Mouse (Mus musculus) hindbrain, embryonic 13.5 days (tissue): ENCODE results near the gene Dnase2b. TPM values are rescaled to one million over a fixed set of nuclear protein-coding genes. Genes with fewer than 3 reads are reported as not detected.

Experiments used
- ATAC-seq: fragments of 200-750 bp; cut with Nextera tagmentation; 2 replicates; pipeline ENCODE4 v1.8.0; 2017; ENCODE audit warnings: moderate TSS enrichment; ENCODE audit not compliant: low FRiP score
- H3K27ac ChIP-seq: fragments of 300-500 bp; sonication (generic); 2 replicates; pipeline ENCODE4 v1.5.1; 2015; ENCODE audit warnings: inconsistent platforms, mild to moderate bottlenecking, moderate library complexity
- H3K27me3 ChIP-seq: fragments of 300-500 bp; sonication (generic); 2 replicates; pipeline ENCODE4 v1.6.1; 2015; ENCODE audit warnings: mild to moderate bottlenecking, inconsistent platforms
- H3K36me3 ChIP-seq: fragments of 300-500 bp; sonication (generic); 2 replicates; pipeline ENCODE4 v1.6.1; 2015; ENCODE audit warnings: mild to moderate bottlenecking, inconsistent platforms
- H3K4me1 ChIP-seq: fragments of 300-500 bp; sonication (generic); replicated peaks from 2 replicates; pipeline ENCODE4 v1.6.1; 2015; ENCODE audit warnings: inconsistent platforms
- H3K4me2 ChIP-seq: fragments of 300-500 bp; sonication (generic); 2 replicates; pipeline ENCODE4 v1.6.1; 2015; ENCODE audit warnings: inconsistent platforms, mild to moderate bottlenecking, moderate library complexity
- H3K4me3 ChIP-seq: fragments of 300-500 bp; sonication (generic); 2 replicates; pipeline ENCODE4 v1.5.1; 2015; ENCODE audit warnings: mild to moderate bottlenecking, inconsistent platforms
- H3K9ac ChIP-seq: fragments of 300-500 bp; sonication (generic); 2 replicates; pipeline ENCODE4 v1.6.1; 2015; ENCODE audit warnings: mild to moderate bottlenecking, inconsistent platforms
- H3K9me3 ChIP-seq: fragments of 300-500 bp; sonication (generic); 2 replicates; pipeline ENCODE4 v1.6.1; 2016; ENCODE audit warnings: inconsistent platforms
- WGBS: fragments of 180-500 bp; shearing (Covaris S2); methylation state at CpG from one replicate; pipeline ENCODE4 v1.1.7; 2015; 5-methylcytosine and 5-hydroxymethylcytosine counted together
- polyA plus RNA-seq: library from polyadenylated mRNA; unstranded; fragments of >200 nt; fragmentation: Nextera tagmentation; extraction: Ambion mirVana; gene quantifications from 2 replicates; pipeline ENCODE4 v1.2.1, GENCODE M21; 2015

Dnase2b gene
- polyA plus RNA-seq, 1 experiment from 2014 or later: not detected

DNA sequence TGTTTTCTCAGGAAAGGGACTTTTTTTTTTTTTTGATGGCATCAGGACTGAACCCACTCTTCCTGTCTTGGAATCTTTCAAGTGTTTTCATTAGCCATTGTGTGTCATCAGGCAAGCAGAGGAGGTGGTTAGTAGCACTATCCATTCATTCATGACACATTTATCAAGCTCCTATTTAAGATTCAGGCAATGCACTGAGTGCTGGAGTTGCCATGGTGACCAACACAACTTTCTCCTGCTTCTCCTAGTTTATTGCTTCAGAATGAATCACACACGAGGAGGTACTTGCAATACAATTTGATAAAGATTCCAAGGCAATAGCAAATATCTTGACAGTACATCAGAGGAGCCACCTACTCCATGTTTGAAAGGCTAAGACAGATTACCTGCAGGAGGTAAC lies 8.0 kb downstream of the Dnase2b start:
- H3K27me3 ChIP-seq: no peaks in the 10 kb centered on the region
- WGBS: 12% methylated on average over 1 of the region's 1 CpGs
- no peak overlapping the region for H3K4me2 ChIP-seq
- peaks cover 16% of the 10 kb centered on the region; the same call in 1 of the 2 replicates for H3K4me1 ChIP-seq
- ATAC-seq: peak; percentile 46
- H3K4me3 ChIP-seq: no peak overlapping the region
- H3K9ac ChIP-seq: no peak overlapping the region
- H3K9me3 ChIP-seq: no peaks in the 10 kb centered on the region
- H3K27ac ChIP-seq: peak overlapping the region; percentile 60
- no peaks in the 10 kb centered on the region for H3K36me3 ChIP-seq

DNA sequence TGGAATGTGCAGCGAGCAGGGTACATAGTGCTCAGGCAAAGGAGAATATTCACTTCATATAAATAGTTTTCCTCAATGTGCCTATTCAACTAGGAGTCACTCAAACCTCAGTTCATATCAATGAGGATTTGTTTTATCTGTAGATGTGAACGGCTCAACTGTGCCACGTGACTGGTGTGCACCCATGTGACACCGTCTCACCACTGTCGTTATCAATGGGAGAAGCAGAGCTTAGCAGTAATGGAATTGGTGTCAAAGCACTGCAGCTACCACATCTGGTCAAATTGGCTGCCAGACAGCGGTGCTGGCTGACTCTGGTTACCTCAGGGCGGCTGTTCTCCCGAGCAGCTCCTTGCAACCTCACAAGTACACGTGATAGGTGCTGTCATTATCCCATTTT lies 10.7 kb downstream of the Dnase2b start:
- H3K4me1 ChIP-seq: peaks cover 16% of the 10 kb centered on the region; the same call in 1 of the 2 replicates
- WGBS: 83% methylated on average over 9 of the region's 9 CpGs
- H3K36me3 ChIP-seq: no peaks in the 10 kb centered on the region
- H3K9me3 ChIP-seq: no peaks in the 10 kb centered on the region
- no peaks in the 10 kb centered on the region for H3K27me3 ChIP-seq
- no peak overlapping the region for H3K27ac ChIP-seq
- H3K9ac ChIP-seq: no peak overlapping the region
- H3K4me3 ChIP-seq: no peak overlapping the region
- no peak overlapping the region for H3K4me2 ChIP-seq
- ATAC-seq: no peak

GRCm38 (mm10) chr3:146602531-146602930 lies 12.9 kb downstream of the Dnase2b start:
- no peak overlapping the region for H3K4me2 ChIP-seq
- WGBS: 96% methylated on average over 3 of the region's 3 CpGs
- H3K36me3 ChIP-seq: no peaks in the 10 kb centered on the region
- no peak for ATAC-seq
- H3K27me3 ChIP-seq: no peaks in the 10 kb centered on the region
- H3K4me3 ChIP-seq: no peak overlapping the region
- no peak overlapping the region for H3K9ac ChIP-seq
- no peak overlapping the region for H3K27ac ChIP-seq
- no peaks in the 10 kb centered on the region for H3K9me3 ChIP-seq
- H3K4me1 ChIP-seq: peaks cover 9% of the 10 kb centered on the region; the same call in 1 of the 2 replicates

DNA sequence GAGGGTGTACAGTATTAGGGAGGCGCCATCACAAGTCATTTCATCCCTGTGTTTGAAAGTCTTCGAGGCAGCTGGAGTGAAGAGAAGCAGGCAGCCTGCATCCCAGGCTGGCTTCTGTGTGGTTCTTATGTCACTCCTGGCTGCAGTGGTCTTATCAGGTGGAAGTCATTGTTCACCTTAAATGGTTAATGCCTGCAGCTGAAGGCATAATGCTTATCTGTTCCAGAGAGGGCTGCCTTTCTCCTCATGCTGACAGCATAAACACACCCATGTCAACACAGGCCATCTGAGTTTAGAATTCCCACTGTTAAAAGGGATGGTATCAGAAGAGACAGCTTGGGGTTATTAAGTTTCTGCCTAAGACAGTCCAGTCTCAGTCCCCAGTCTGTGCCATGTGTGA lies 14.2 kb downstream of the Dnase2b start:
- 96% methylated on average over 2 of the region's 2 CpGs for WGBS
- no peak for ATAC-seq

DNA sequence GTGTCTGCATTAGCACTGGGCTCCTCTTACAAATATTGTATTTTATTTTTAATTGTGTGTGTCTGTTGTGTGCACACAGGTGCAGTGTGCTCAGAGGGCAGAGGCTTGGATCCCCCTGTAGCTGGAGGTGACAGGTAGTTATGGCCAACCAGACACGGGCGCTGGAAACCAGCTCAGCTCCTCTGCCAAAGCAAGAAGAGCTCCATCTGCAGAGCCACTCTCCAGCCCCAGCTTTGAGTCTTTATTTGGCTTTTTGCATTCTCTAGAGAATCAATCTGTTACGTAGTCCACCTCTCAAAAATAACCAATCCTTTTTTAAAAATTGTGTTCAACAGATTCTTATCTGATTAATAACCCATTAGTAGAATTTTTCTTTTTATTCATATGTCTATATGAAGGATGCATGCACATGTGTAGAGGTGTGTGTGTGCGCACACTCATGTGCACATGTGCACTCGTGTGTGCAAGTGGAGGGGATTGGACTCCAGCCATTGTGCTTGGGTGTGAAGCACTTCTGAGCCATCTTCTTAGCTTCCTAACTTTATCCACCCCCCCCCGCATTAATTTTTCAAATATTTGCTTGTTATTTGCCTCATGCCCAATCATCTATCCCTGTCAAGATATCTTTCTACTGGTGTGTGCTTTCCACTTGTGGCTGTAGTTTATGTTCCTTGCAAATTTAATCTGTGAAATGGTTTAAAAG lies 16.0 kb downstream of the Dnase2b start:
- no peak overlapping the region for H3K27ac ChIP-seq
- no peaks in the 10 kb centered on the region for H3K27me3 ChIP-seq
- no peak overlapping the region for H3K4me2 ChIP-seq
- no peaks in the 10 kb centered on the region for H3K36me3 ChIP-seq
- 92% methylated on average over 6 of the region's 6 CpGs for WGBS
- no peak overlapping the region for H3K9ac ChIP-seq
- H3K4me3 ChIP-seq: no peak overlapping the region
- no peaks in the 10 kb centered on the region for H3K9me3 ChIP-seq
- ATAC-seq: no peak
- H3K4me1 ChIP-seq: no peaks in the 10 kb centered on the region

More for the DNA sequence above, 14.2 kb downstream of the Dnase2b start:
- Histone ChIP-seq H3K4me2 (no peak overlapping the region), H3K36me3 (no peaks in the 10 kb centered on the region), H3K9ac (no peak overlapping the region), H3K27ac (no peak overlapping the region), H3K9me3 (no peaks in the 10 kb centered on the region), H3K27me3 (no peaks in the 10 kb centered on the region), H3K4me3 (no peak overlapping the region), H3K4me1 (no peaks in the 10 kb centered on the region)

GRCm38 (mm10) chr3:146598411-146598810 lies 17.0 kb downstream of the Dnase2b start:
- ATAC-seq: no peak
- Histone ChIP-seq H3K4me2 (no peak overlapping the region), H3K36me3 (no peaks in the 10 kb centered on the region), H3K27me3 (no peaks in the 10 kb centered on the region), H3K4me1 (no peaks in the 10 kb centered on the region), H3K9me3 (no peaks in the 10 kb centered on the region), H3K9ac (no peak overlapping the region), H3K27ac (no peak overlapping the region), H3K4me3 (no peak overlapping the region)
- WGBS: 87% methylated on average over 6 of the region's 6 CpGs

- H3K36me3 ChIP-seq: no peaks in the 10 kb centered on the region
- ATAC-seq: no peak
- H3K9me3 ChIP-seq: no peaks in the 10 kb centered on the region
- H3K4me2 ChIP-seq: no peak overlapping the region
- no peak overlapping the region for H3K27ac ChIP-seq
- H3K9ac ChIP-seq: no peak overlapping the region
- H3K4me1 ChIP-seq: no peaks in the 10 kb centered on the region
- H3K4me3 ChIP-seq: no peak overlapping the region
- 89% methylated on average over 7 of the region's 7 CpGs for WGBS
- no peaks in the 10 kb centered on the region for H3K27me3 ChIP-seq
These were observed 18.5 kb downstream of the Dnase2b start for GRCm38 (mm10) chr3:146596864-146597263.

- WGBS: 87% methylated on average over 8 of the region's 8 CpGs
- Histone ChIP-seq H3K27me3 (no peaks in the 10 kb centered on the region), H3K27ac (no peak overlapping the region)
These were observed 19.0 kb downstream of the Dnase2b start for GRCm38 (mm10) chr3:146596387-146596786.

DNA sequence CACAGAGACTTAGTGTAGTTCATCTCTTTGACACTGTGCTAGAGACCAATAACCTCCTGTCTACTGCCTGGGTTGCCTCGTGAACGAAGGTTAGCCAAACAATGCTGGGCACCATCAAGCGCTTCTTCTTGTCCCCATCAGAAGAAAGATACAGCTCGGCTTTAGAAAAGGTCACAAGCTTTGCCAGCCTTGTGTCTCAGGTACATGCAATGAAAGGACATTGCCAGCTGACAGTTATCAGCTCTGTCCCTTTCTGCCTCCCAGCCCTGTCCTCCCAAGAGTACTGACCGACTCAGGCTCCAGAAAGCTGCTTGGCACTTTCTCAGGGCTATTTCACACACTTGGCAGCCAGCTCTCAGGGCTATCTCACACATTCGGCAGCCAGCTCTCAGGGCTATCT lies 20.0 kb downstream of the Dnase2b start:
- Histone ChIP-seq H3K9me3 (no peaks in the 10 kb centered on the region), H3K9ac (no peak overlapping the region), H3K27me3 (no peaks in the 10 kb centered on the region), H3K27ac (no peak overlapping the region), H3K4me1 (no peaks in the 10 kb centered on the region), H3K4me3 (no peak overlapping the region), H3K4me2 (no peak overlapping the region), H3K36me3 (no peaks in the 10 kb centered on the region)
- 90% methylated on average over 6 of the region's 6 CpGs for WGBS
- no peak for ATAC-seq

More at GRCm38 (mm10) chr3:146596387-146596786, 19.0 kb downstream of the Dnase2b start:
- no peaks in the 10 kb centered on the region for H3K4me1 ChIP-seq
- ATAC-seq: no peak
- no peak overlapping the region for H3K9ac ChIP-seq
- no peak overlapping the region for H3K4me3 ChIP-seq
- H3K36me3 ChIP-seq: no peaks in the 10 kb centered on the region
- H3K4me2 ChIP-seq: no peak overlapping the region
- H3K9me3 ChIP-seq: no peaks in the 10 kb centered on the region

DNA sequence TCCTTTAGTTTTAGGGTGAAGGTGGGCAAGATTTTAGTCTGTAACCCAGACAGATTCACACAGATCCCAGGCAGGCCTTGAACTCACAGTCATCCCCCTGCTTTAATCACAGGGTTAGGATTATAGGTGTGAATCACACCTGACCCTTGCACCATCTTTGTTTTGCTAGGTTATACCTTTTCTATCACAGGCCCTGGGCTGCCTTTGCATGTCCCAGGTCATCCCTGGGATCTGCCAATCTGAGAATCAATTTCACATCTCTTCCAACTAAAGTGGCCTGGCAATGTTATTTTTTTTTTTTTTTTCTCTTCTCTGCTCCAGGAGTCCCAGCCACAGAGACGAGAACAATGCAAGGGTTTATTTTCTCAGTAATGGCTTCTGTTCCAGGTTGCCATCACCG lies 23.8 kb downstream of the Dnase2b start:
- no peak overlapping the region for H3K4me3 ChIP-seq
- H3K9me3 ChIP-seq: no peaks in the 10 kb centered on the region
- H3K4me2 ChIP-seq: no peak overlapping the region
- no peaks in the 10 kb centered on the region for H3K4me1 ChIP-seq
- no peak for ATAC-seq
- peak overlapping the region; percentile 44; the same call in 1 of the 2 replicates for H3K27ac ChIP-seq
- no peak overlapping the region for H3K9ac ChIP-seq
- no peaks in the 10 kb centered on the region for H3K27me3 ChIP-seq
- 68% methylated on average over 2 of the region's 2 CpGs for WGBS
- no peaks in the 10 kb centered on the region for H3K36me3 ChIP-seq

DNA sequence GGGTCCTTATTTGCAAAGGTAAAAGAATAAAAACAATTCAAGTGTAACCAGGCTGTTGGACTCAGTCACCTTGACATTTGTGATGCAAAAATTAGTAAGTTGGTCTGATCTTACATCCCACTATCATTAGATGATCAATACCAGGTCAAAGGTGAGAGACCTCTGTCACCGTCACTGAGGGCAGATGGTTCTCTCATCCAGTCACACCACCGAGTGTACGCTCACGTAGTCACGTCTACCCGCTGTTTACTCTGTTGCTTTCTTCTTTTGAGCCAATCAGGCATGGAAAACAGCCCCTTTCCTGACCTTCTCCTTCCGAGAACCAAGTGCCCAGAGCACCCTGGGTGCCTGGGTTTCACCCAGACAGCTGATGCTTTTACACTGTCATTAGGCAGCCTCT lies 24.2 kb downstream of the Dnase2b start:
- no peak overlapping the region for H3K4me2 ChIP-seq
- H3K27ac ChIP-seq: peak overlapping the region; percentile 44; the same call in 1 of the 2 replicates
- no peak overlapping the region for H3K4me3 ChIP-seq
- H3K36me3 ChIP-seq: no peaks in the 10 kb centered on the region
- WGBS: 71% methylated on average over 7 of the region's 7 CpGs
- H3K9me3 ChIP-seq: no peaks in the 10 kb centered on the region
- H3K27me3 ChIP-seq: no peaks in the 10 kb centered on the region
- no peak for ATAC-seq
- no peaks in the 10 kb centered on the region for H3K4me1 ChIP-seq
- no peak overlapping the region for H3K9ac ChIP-seq

GRCm38 (mm10) chr3:146589523-146589922 lies 25.9 kb downstream of the Dnase2b start:
- Histone ChIP-seq H3K4me3 (no peak overlapping the region), H3K27me3 (no peaks in the 10 kb centered on the region), H3K4me1 (no peaks in the 10 kb centered on the region), H3K36me3 (no peaks in the 10 kb centered on the region), H3K4me2 (no peak overlapping the region), H3K9ac (no peak overlapping the region), H3K9me3 (no peaks in the 10 kb centered on the region), H3K27ac (peak overlapping the region; percentile 44; the same call in 1 of the 2 replicates)
- ATAC-seq: no peak
- WGBS: 89% methylated on average over 6 of the region's 6 CpGs

DNA sequence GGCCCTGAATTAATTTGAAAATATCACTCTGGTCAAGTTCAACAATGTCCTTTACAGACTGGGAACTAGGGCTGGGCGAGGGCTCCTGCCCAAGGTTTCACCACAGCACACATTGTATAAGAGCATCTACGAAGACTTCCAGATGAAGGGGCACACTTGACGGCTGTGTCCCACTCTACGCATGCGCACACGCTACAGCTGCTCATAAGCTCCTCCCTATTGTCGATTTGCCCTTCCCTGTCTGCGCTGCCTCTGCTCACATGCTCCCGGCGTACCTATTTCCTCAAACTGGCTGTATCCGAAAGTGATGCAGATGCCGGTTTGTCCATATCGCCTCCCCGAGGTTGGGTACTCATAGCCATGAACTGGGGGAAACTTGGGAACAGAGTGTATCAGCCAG lies 28.8 kb downstream of the Dnase2b start:
- Histone ChIP-seq H3K4me3 (no peak overlapping the region), H3K4me2 (no peak overlapping the region), H3K36me3 (no peaks in the 10 kb centered on the region), H3K9ac (no peak overlapping the region), H3K27ac (no peak overlapping the region), H3K4me1 (no peaks in the 10 kb centered on the region), H3K9me3 (no peaks in the 10 kb centered on the region), H3K27me3 (no peaks in the 10 kb centered on the region)
- WGBS: 95% methylated on average over 14 of the region's 14 CpGs
- ATAC-seq: no peak
